Mouse (Mus musculus): ENCODE results near the gene Idnk.

- TF ChIP-seq CTCF (IDR thresholded peaks at IDR 0.05; ENCODE audit: control insufficient read depth, insufficient read depth, insufficient replicate concordance, low read depth, low read length) (no peak), POLR2A (IDR thresholded peaks at IDR 0.05; ENCODE audit: control insufficient read depth, low read depth, low read length) (no peak)
Measured at GRCm38 (mm10) chr13:58116801-58117200, 40.6 kb upstream of the Idnk start.

Measured in testis, adult 2 months (tissue).